19 mouse cellular contexts compared by ENCODE assay signal in genomic region chr11:110274794-110275193, GRCm38 (mm10). TPM values are rescaled to one million over a fixed set of nuclear protein-coding genes. Genes with fewer than 3 reads are reported as not detected.
DNase-seq lines count a peak whose midpoint lies in the region; ATAC-seq lines count a peak whose summit lies in the region.
"Had no signal": no experiment of that assay in that cellular context is flagged by ENCODE, and none has a peak within 500 bp of the region (broad histone marks: within the 10 kb centered on the region; RNA-seq: fewer than 3 reads in every experiment).

No protein-coding gene starts in this region.

- no peaks in the 10 kb centered on the region for H3K9me3 ChIP-seq in kidney, embryonic 16.5 days (ENCODE audit: low read length)
- no peaks in the 10 kb centered on the region for H3K9me3 ChIP-seq in megakaryocyte, embryonic 14.5 days
- H3K9me3 ChIP-seq: limb, embryonic 12.5 days; liver, embryonic 12.5 days; neural tube, embryonic 13.5 days had no signal

- no peak for DNase-seq in kidney, postnatal 25 days
- DNase-seq in ZHBTc4 (ENCODE audit: low read depth, low spot score), result peak; percentile 50
- DNase-seq in thymus, postnatal 4 days, result no peak
- DNase-seq in B cell, adult 2 months, result no peak
- DNase-seq: adrenal gland, postnatal 10 days; cerebellum, adult 9-11 months; heart, postnatal 10 days; midbrain, embryonic 14.5 days; right cerebral cortex, adult 18-20 months had no signal

- no peak overlapping the region; the same call in 1 of the 2 replicates for H3K4me3 ChIP-seq in kidney, embryonic 16.5 days (ENCODE audit: low read length)
- H3K4me3 ChIP-seq in megakaryocyte, embryonic 14.5 days (replicated peaks), result peak overlapping the region; percentile 66
- H3K4me3 ChIP-seq: limb, embryonic 12.5 days; liver, embryonic 12.5 days; neural tube, embryonic 13.5 days had no signal

- no peaks in the 10 kb centered on the region for H3K4me1 ChIP-seq in kidney, embryonic 16.5 days (ENCODE audit: insufficient read depth, low read length)
- H3K4me1 ChIP-seq in megakaryocyte, embryonic 14.5 days, result peaks cover 25% of the 10 kb centered on the region
- H3K4me1 ChIP-seq: limb, embryonic 12.5 days; liver, embryonic 12.5 days; neural tube, embryonic 13.5 days had no signal

- H3K27me3 ChIP-seq in kidney, embryonic 16.5 days (ENCODE audit: insufficient read depth, low read length), result no peaks in the 10 kb centered on the region
- H3K27me3 ChIP-seq in megakaryocyte, embryonic 14.5 days (replicated peaks), result no peaks in the 10 kb centered on the region
- H3K27me3 ChIP-seq: limb, embryonic 12.5 days; liver, embryonic 12.5 days; neural tube, embryonic 13.5 days had no signal

- H3K36me3 ChIP-seq in kidney, embryonic 16.5 days (ENCODE audit: insufficient read depth, low read length), result no peaks in the 10 kb centered on the region
- H3K36me3 ChIP-seq in megakaryocyte, embryonic 14.5 days (replicated peaks; ENCODE audit: low read length), result peaks cover 2% of the 10 kb centered on the region
- H3K36me3 ChIP-seq: limb, embryonic 12.5 days; liver, embryonic 12.5 days had no signal

- 54% methylated on average over 3 of the region's 3 CpGs for WGBS in kidney, embryonic 16.5 days

- H3K9ac ChIP-seq in kidney, embryonic 16.5 days (replicated peaks; ENCODE audit: low read length), result 0 out of 2 replicates have a peak overlapping the region, but pooled peaks have one; percentile 47
- H3K9ac ChIP-seq: limb, embryonic 12.5 days; liver, embryonic 12.5 days; neural tube, embryonic 13.5 days had no signal

- no peak for ATAC-seq in kidney, embryonic 16.5 days (ENCODE audit: low FRiP score, low TSS enrichment)
- ATAC-seq in megakaryocyte, adult 5-6 weeks (ENCODE audit: poor library complexity, severe bottlenecking), result no peak
- ATAC-seq: CD4-positive, CD25-positive, alpha-beta regulatory T cell, adult 4 months; inflammation-experienced regulatory T-cells, adult 6 months; liver, embryonic 12.5 days had no signal

- no peak overlapping the region for H3K27ac ChIP-seq in kidney, embryonic 16.5 days (ENCODE audit: low read length)
- H3K27ac ChIP-seq: limb, embryonic 12.5 days; liver, embryonic 12.5 days; macrophage; neural tube, embryonic 13.5 days had no signal

- H3K4me2 ChIP-seq in kidney, embryonic 16.5 days (replicated peaks; ENCODE audit: low read depth, low read length), result peak overlapping the region; percentile 11
- H3K4me2 ChIP-seq: heart, embryonic 11.5 days; limb, embryonic 12.5 days; liver, embryonic 12.5 days; neural tube, embryonic 13.5 days had no signal

RNA-seq across cellular contexts. Expression of gene Abca6, which starts 23.2 kb away (rescaled TPM):
- polyA plus RNA-seq in kidney, embryonic 16.5 days (2015; fragmentation: Nextera tagmentation; extraction: Ambion mirVana), result 0.17 and 0.24 TPM in 2 replicates
- polyA plus RNA-seq in megakaryocyte, embryonic 14.5 days (2012; ENCODE audit: insufficient read depth, low replicate concordance), result not detected in 2 replicates
- total RNA-seq in megakaryocyte, adult 5-6 weeks (2015), result 7.3 and 11.0 TPM in 2 replicates
- total RNA-seq in megakaryocyte, adult 5-6 weeks (2017), result 12.6 and 15.5 TPM in 2 replicates
- polyA plus RNA-seq: CD4-positive, CD25-positive, alpha-beta regulatory T cell, adult 4 months; inflammation-experienced regulatory T-cells, adult 6 months had no signal
